Mouse (Mus musculus) liver, postnatal 0 days (tissue): Measurements from ENCODE around the gene Sart3.

Experiments
- CTCF ChIP-seq: sonication (generic); IDR thresholded peaks from 2 replicates; pipeline ENCODE4 v1.5.1; 2016; ENCODE audit warnings: antibody characterized with exemption, low read depth
- EP300 ChIP-seq: IDR thresholded peaks from 2 replicates; pipeline ENCODE4 v1.6.1; 2016; ENCODE audit warnings: antibody characterized with exemption, low read depth, mild to moderate bottlenecking

DNA sequence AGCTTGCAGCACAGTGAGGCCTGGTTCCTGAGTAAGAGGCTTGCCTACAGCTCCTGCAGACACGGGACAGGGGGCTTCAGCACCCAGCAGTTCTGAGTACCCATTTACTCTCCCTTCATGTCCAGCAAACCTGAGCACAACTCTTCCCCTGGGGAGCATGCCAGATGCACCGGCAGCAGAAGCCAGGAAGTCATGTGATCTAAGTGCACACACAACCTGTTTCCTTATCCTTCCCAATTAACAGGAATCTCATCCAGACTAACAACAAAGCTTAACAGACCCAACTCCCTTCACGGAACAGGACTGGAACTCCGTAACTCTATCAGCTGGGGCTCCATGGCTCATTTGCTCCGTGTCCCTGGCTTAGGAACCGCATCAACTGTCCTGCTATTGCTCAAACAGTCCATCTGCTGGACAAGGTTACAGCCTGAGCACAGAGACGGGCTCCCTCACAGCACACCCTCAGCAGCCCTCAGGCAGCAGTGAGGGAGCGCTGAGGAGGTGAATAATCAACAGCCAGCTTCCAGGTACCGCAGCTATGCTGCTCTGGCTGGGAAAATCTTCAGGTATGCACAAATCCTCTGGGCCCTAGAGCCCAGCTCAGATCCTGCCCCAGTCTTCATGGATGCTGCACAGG lies 20.7 kb downstream of the Sart3 start:
- TF ChIP-seq CTCF, result no peak
- no peak for TF ChIP-seq EP300
